24 mouse cellular contexts compared by ENCODE assay signal in the genomic region with DNA sequence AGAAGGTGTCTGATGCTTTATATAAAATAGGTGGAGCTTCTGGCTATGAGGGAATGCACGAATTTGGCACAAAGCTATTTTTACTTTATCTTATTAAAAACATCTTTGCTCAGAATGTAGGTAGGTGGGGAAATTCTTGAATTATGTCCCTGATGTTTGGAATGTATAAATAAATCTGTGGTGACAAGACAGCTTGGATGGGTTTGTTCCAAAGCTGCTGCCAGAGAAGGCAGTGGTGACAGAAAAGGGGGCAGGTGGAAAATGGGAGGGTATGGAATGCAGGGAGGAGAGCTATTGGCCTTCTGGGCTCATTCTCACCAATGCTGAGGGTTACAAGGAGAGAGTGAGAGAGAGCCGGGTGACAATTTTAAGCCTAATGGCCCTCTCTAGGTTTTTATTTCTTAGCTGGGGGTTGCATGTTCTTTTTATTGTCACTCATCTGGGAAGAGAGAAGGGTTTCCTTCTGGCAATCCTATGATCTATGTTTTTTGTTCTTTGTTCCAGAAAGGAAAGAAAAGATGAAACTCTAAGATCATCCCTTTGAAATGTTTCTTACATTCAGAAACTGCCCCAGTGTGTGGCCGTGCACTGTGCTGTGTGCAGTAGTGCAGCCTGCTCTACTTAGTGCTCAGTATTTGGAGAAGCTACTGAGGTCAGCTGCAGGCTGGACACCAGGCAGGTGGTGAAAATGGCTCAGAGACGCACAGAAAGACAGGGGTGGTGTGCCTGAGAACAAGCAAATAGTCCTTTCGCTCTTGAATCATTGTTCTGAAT.
A peak's percentile ranks its signal among the peaks of the same experiment; 100 is the strongest.
DNase-seq lines count a peak whose midpoint lies in the region; ATAC-seq and TF ChIP-seq lines count a peak whose summit lies in the region.
"Had no signal": no experiment of that assay in that cellular context is flagged by ENCODE, and none has a peak within 500 bp of the region (broad histone marks: within the 10 kb centered on the region; RNA-seq: fewer than 3 reads in every experiment).

No protein-coding gene starts in this region.

- H3K4me2 ChIP-seq in hindbrain, postnatal 0 days (ENCODE audit: low read depth, low read length), result no peak overlapping the region
- H3K4me2 ChIP-seq: embryonic facial prominence, embryonic 15.5 days; forebrain, embryonic 13.5 days; limb, embryonic 13.5 days; liver, embryonic 11.5 days; lung, embryonic 15.5 days; midbrain, embryonic 12.5 days; neural tube, embryonic 13.5 days had no signal

- ATAC-seq in hindbrain, postnatal 0 days, result no peak
- ATAC-seq: forebrain, embryonic 13.5 days; intestine, postnatal 0 days had no signal

- peak; percentile 24 for DNase-seq in layer of hippocampus, adult 9-11 months
- no peak for DNase-seq in layer of hippocampus, postnatal 25 days (ENCODE audit: extremely low spot score in 1 of 2, low spot score in 1 of 2)
- peak; percentile 15 to 32 for DNase-seq in right cerebral cortex, adult 2 months (ENCODE audit: low spot score in 2 of 2)
- no peak for DNase-seq in right cerebral cortex, postnatal 4 days
- peak; percentile 43 to 47 for DNase-seq in left cerebral cortex, adult 9 months (ENCODE audit: low spot score in 2 of 2)
- peak; percentile 80 for DNase-seq in telencephalon, adult 2 months (ENCODE audit: low read depth, low spot score)
- no peak for DNase-seq in hindbrain, postnatal 0 days (ENCODE audit: low spot score)
- DNase-seq in heart, postnatal 10 days, result no peak
- DNase-seq: adrenal gland, postnatal 25 days; B cell, adult 2 months; cerebellum, adult 2 months; cerebellum, postnatal 14 days; gastrocnemius, postnatal 14 days; kidney, postnatal 25 days; thymus, postnatal 14 days had no signal

- WGBS in hindbrain, postnatal 0 days, result 88% methylated on average over 5 of the region's 5 CpGs

- no peaks in the 10 kb centered on the region for H3K36me3 ChIP-seq in hindbrain, postnatal 0 days (ENCODE audit: insufficient read depth, low read length)
- H3K36me3 ChIP-seq: embryonic facial prominence, embryonic 10.5 days; embryonic facial prominence, embryonic 15.5 days; limb, embryonic 13.5 days; lung, embryonic 15.5 days; midbrain, embryonic 12.5 days; neural tube, embryonic 13.5 days had no signal

- no peaks in the 10 kb centered on the region for H3K27me3 ChIP-seq in hindbrain, postnatal 0 days (ENCODE audit: insufficient read depth, low read length)
- H3K27me3 ChIP-seq: embryonic facial prominence, embryonic 15.5 days; forebrain, embryonic 13.5 days; limb, embryonic 13.5 days; lung, embryonic 15.5 days; midbrain, embryonic 12.5 days; neural tube, embryonic 13.5 days had no signal

- no peak for TF ChIP-seq CTCF in hindbrain, postnatal 0 days (IDR thresholded peaks at IDR 0.05; ENCODE audit: low read depth)

- H3K27ac ChIP-seq in hindbrain, postnatal 0 days, result no peak overlapping the region
- H3K27ac ChIP-seq: embryonic facial prominence, embryonic 10.5 days; embryonic facial prominence, embryonic 15.5 days; forebrain, embryonic 13.5 days; limb, embryonic 13.5 days; lung, embryonic 15.5 days; midbrain, embryonic 12.5 days; neural tube, embryonic 13.5 days had no signal

- H3K9ac ChIP-seq in hindbrain, postnatal 0 days (replicated peaks; ENCODE audit: low read length), result no peak overlapping the region
- H3K9ac ChIP-seq: embryonic facial prominence, embryonic 15.5 days; forebrain, embryonic 13.5 days; limb, embryonic 13.5 days; lung, embryonic 15.5 days; midbrain, embryonic 12.5 days; neural tube, embryonic 13.5 days had no signal

- no peaks in the 10 kb centered on the region for H3K9me3 ChIP-seq in hindbrain, postnatal 0 days (ENCODE audit: low read length)
- H3K9me3 ChIP-seq: embryonic facial prominence, embryonic 10.5 days; embryonic facial prominence, embryonic 15.5 days; forebrain, embryonic 13.5 days; limb, embryonic 13.5 days; lung, embryonic 15.5 days; midbrain, embryonic 12.5 days; neural tube, embryonic 13.5 days had no signal

- H3K4me3 ChIP-seq in hindbrain, postnatal 0 days (ENCODE audit: low read length), result no peak overlapping the region
- H3K4me3 ChIP-seq: embryonic facial prominence, embryonic 10.5 days; embryonic facial prominence, embryonic 15.5 days; forebrain, embryonic 13.5 days; limb, embryonic 13.5 days; lung, embryonic 15.5 days; midbrain, embryonic 12.5 days; neural tube, embryonic 13.5 days had no signal

- H3K4me1 ChIP-seq in hindbrain, postnatal 0 days (ENCODE audit: insufficient read depth, low read length), result no peaks in the 10 kb centered on the region
- H3K4me1 ChIP-seq: embryonic facial prominence, embryonic 10.5 days; embryonic facial prominence, embryonic 15.5 days; forebrain, embryonic 13.5 days; limb, embryonic 13.5 days; lung, embryonic 15.5 days; midbrain, embryonic 12.5 days; neural tube, embryonic 13.5 days had no signal

- intact Hi-C loops in heart, postnatal 10 days (cut with DNase I), result no loop called here

Comparison
In these comparisons a context has a peak if more than half of its experiments do, and no peak if none do; other contexts are left out.
1. DNase-seq: peak in layer of hippocampus, adult 9-11 months (single experiment), right cerebral cortex, adult 2 months (2 of 2), left cerebral cortex, adult 9 months (2 of 2) and telencephalon, adult 2 months (single experiment); none in layer of hippocampus, postnatal 25 days (0 of 2), right cerebral cortex, postnatal 4 days (single experiment), hindbrain, postnatal 0 days (single experiment) and heart, postnatal 10 days (0 of 2).